Mouse (Mus musculus) telencephalon, adult 2 months (tissue): Measurements from ENCODE around the gene Coro1b.

Source experiments
- DNase-seq: peaks from one replicate; pipeline ENCODE4 v3.0.0-alpha.2; 2011; ENCODE audit warnings: low read depth, low spot score

Coro1b gene

GRCm38 (mm10) chr19:4148491-4148806, at the start of gene Coro1b:
Gene Coro1b (plus strand): TSS chr19:4148619.
- DNase-seq, result peak; percentile 85

DNA sequence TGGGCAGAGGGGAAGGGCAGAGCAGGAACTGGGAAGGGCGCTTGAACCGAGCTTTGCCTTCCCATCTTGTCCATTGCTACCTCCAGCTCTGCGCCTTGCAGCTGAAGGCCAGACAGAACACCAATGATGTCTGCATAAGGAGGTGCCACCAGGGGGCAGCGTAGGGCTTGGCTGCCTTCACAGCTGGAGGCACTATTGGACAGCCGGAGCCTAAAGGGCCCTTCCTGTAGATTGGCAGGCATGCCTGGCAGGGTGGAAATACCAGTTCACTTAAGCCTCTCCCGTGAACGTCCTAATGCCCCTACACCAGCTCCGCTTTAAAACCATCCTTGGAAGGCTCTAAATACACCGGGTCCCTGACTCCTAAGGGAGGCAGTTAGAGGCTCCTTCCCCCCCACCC, 49.4 kb upstream of the Coro1b start:
- peak; percentile 71 for DNase-seq

- no peak for DNase-seq
These were observed 48.3 kb upstream of the Coro1b start, which contains the start of gene Pitpnm1 for GRCm38 (mm10) chr19:4099837-4100717. Gene Pitpnm1 (plus strand): TSS chr19:4099998.

DNA sequence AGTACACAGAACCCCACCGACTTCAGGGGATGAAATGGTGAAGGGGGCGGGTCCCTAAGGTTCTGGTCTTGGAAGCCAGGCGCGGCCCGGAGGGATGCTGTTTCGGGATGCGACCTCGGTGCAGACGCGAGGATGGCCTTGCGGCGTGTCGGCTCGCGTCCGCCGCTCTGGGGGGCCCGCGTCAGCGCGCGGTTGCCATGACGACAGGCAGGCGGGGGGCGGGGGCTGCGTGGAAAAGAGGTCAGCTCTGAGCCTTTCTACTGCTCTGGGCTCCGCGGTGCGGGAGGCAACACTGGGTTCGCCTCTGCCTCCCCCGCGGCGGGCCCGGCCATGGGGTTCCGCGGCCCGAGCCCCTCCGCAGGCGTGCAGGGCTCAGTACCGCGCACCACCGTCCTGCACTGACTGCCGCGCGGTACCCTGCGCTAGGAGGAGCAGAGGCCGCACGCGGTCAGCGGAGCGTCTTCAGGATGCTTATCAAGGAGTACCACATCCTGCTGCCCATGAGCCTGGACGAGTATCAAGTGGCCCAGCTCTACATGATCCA, 47.6 kb upstream of the Coro1b start:
- peak; percentile 16 for DNase-seq

GRCm38 (mm10) chr19:4101466-4101865, 47.0 kb upstream of the Coro1b start:
- no peak for DNase-seq

DNA sequence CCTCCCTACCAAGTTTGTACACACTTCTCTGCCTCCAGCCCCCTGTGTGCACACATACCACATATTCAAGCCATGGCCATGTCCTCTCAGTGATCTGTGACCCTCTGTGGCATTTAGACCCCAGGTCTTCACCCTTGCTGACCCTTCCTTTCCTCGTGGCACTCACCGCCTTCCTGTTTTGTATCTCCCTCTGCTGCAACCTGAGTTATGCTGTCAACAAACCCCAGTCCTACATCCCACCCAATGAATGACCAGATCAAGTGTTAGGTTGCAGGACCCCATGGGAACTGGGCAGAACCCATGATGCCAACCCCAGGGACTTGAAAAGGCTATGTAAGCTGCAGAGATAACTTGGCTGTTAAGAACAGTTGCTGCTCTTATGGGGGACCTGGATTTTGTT, 46.4 kb upstream of the Coro1b start:
- DNase-seq, result no peak

DNA sequence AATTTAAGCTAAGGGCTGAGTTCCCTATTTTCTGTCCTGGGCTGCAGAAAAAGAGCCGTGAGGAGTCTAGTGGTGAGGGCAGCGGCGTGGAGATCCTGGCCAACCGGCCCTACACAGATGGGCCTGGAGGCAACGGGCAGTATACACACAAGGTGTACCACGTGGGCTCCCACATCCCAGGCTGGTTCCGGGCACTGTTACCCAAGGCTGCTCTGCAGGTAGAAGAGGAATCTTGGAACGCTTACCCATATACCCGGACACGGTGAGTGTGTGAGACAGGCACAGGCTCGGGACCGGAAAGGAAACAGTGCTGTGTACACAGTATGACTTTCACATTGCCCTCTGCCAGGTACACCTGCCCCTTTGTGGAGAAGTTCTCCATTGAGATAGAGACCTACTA, 45.8 kb upstream of the Coro1b start:
- DNase-seq, result no peak

GRCm38 (mm10) chr19:4103294-4103693, 45.1 kb upstream of the Coro1b start:
- DNase-seq, result no peak

GRCm38 (mm10) chr19:4103792-4104191, 44.6 kb upstream of the Coro1b start:
- DNase-seq, result no peak

DNA sequence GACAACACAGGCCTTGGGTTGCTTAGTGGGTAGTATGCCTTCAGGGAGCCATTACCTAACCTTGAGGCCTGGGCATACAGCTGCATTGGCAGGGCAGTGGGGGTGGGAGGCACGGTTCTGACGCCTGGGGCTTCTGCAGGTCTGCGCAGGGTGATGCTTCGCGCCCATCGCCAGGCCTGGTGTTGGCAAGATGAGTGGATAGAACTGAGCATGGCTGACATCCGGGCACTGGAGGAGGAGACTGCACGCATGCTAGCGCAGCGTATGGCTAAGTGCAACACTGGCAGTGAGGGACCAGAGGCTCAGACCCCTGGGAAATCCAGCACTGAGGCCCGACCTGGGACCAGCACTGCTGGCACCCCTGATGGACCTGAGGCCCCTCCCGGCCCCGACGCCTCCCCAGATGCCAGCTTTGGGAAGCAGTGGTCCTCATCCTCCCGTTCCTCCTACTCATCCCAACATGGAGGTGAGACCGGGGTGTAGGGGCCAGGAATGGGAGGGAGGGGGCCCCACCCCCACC, 43.7 kb upstream of the Coro1b start:
- no peak for DNase-seq

DNA sequence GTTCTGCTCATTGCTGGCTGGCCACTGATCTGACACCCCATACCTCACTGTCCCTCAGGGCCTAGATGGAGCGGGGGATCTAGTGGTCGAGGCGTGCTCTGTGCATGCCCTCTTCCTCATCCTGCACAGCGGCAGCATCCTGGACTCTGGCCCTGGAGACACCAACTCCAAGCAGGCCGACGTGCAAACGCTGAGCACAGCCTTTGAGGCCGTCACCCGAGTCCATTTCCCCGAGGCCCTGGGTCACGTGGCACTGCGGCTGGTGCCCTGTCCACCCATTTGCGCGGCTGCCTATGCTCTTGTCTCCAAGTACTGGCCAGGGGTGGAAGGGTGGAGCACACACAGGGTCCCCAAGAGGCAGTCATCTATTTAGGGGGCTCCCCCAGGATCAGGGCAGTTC, 41.8 kb upstream of the Coro1b start:
- no peak for DNase-seq

GRCm38 (mm10) chr19:4108535-4108934, 39.9 kb upstream of the Coro1b start:
- no peak for DNase-seq

- DNase-seq, result no peak
These were observed 36.1 kb upstream of the Coro1b start for GRCm38 (mm10) chr19:4112063-4112960.

GRCm38 (mm10) chr19:4113186-4113805, 35.1 kb upstream of the Coro1b start:
- no peak for DNase-seq

DNA sequence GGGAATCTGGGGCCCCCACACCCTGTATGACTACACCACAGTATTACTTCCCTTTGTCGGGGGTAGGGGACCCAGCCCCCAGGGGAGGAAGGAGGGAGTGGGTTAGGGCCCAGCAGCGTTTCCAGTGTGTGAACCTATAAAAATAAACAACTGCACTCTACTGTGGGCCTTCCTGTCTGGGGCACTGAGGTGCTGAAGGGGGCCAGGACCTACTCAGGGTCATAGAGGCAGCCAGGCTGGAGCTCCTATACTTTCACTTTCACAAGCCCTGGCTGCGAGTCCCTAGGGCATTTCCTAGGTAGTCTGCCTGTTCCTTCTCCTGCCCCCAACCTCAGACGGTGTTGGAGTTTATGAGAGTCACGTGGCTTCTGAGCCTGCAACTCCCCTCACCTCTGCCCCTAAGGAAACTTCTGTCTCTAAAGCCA, 34.6 kb upstream of the Coro1b start:
- DNase-seq, result no peak

DNA sequence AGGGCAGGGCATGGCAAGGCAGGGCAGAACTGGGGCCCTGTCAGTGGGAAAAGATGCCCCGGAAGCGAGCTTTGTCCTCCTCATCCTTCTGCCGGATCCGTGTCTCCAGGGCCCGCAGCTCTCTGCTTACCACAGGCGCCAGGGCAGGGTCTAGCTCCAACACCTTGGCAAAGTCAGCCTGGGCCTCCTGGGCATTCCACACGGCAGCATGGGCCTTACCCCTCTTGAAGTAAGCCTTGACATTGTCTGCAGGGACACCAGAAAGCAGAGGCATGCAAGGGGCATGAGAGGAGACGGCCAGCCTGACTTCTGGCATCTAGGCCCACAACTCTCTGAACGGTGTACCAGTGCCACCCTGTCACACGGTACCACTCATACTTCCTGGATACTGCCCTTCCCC, 33.9 kb upstream of the Coro1b start:
- DNase-seq, result no peak

- no peak for DNase-seq
These were observed 33.3 kb upstream of the Coro1b start for GRCm38 (mm10) chr19:4115144-4115543.

DNA sequence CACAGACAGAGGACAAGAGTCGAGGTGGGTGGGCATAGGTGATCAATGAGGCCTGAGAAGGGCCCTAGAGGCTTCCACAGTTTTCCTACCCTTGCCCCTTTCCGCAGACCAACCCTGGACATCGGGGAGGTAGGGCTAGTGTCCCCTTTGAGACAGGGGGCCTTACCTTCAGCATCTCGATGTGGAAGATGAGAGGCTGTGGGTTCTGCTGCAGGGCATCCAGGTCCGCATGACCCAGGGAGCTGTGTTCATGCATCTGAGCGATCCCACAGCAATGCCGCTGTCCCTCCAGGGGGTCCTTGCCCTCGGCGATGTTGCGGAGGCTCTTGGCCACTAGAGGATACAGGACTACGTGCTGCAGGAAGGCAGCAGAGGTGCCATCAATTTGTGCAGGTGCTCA, 32.6 kb upstream of the Coro1b start:
- no peak for DNase-seq

GRCm38 (mm10) chr19:4117006-4117405, 31.4 kb upstream of the Coro1b start:
- no peak for DNase-seq

GRCm38 (mm10) chr19:4118350-4118749, 30.1 kb upstream of the Coro1b start:
- DNase-seq, result no peak

DNA sequence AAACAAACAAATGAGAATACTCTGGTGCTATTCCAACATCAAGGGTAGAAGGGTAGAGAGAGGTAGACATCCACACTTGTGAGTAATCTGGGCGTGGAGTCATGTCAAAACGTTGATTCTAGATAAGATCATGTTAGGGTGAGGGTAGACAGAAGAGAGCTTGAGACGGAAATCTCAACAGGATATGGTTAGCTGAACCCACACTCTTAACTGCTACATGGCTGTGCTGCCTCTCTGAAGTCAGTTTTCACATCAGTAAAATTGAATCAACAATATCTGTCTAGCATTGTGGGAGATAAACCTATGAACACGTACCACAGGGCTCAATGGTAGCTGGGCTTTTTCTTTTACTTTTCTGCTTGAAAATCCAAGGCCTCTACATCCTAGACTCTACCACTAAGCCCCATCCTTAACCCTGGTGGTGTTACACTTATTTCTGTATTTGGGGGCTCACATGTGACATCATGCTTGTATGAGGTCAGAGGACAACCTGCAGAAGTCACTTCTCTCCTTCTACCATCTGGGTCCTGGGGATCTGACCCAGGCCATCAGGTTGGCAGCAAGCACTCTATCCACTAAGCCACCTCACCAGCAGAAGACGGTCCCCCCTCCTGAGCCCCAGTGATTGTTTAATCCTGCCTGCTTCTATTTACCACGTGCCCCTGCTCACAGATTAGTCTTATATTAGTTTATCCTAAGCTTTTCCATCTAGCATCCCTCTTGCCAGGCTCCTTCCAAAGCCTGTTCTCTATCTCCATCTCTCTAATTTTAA, 28.5 kb upstream of the Coro1b start:
- no peak for DNase-seq
